Mouse (Mus musculus) ES-E14 (cell line): ENCODE data around the gene Tom1l2. TPM values are rescaled to one million over a fixed set of nuclear protein-coding genes. Genes with fewer than 3 reads are reported as not detected.

Source experiments
- DNase-seq: peaks from one replicate; pipeline ENCODE4 v3.0.0-alpha.2; 2013; ENCODE audit warnings: low read depth, low spot score
- H3K27ac ChIP-seq: 2 replicates; pipeline ENCODE4 v1.5.1; 2012; ENCODE audit warnings: low read depth, mild to moderate bottlenecking, low read length, moderate library complexity, mixed read lengths; ENCODE audit not compliant: poor library complexity, insufficient read depth, severe bottlenecking
- H3K36me3 ChIP-seq: 2 replicates; pipeline ENCODE4 v1.6.1; 2012; ENCODE audit warnings: mild to moderate bottlenecking, low read length, moderate library complexity, mixed read lengths; ENCODE audit not compliant: control insufficient read depth, poor library complexity, insufficient read depth, severe bottlenecking
- H3K4me1 ChIP-seq, 2 experiments: fragments of 150-350 bp in 1 of 2; sonication (generic) in 1 of 2; 2 replicates each; pipeline ENCODE4 v1.6.1; 2012; ENCODE audit warnings: low read length in 2 of 2, mild to moderate bottlenecking in 1 of 2, mixed read lengths in 1 of 2; ENCODE audit not compliant: control insufficient read depth in 2 of 2, insufficient read depth in 2 of 2, poor library complexity in 1 of 2
- H3K4me3 ChIP-seq, 2 experiments: fragments of 150-350 bp in 1 of 2; sonication (generic) in 1 of 2; 2 replicates each; pipeline ENCODE4 v1.5.1; 2012; ENCODE audit warnings: low read length in 2 of 2, low read depth in 1 of 2, mild to moderate bottlenecking in 1 of 2, mixed read lengths in 1 of 2; ENCODE audit not compliant: insufficient read depth in 1 of 2, poor library complexity in 1 of 2, severe bottlenecking in 1 of 2
- H3K9ac ChIP-seq: 2 replicates; pipeline ENCODE4 v1.6.1; 2012; ENCODE audit warnings: low read depth, mild to moderate bottlenecking, low read length, mixed read lengths; ENCODE audit not compliant: poor library complexity, insufficient read depth, severe bottlenecking
- H3K9me3 ChIP-seq: fragments of 150-350 bp; sonication (generic); 2 replicates; pipeline ENCODE4 v1.6.1; 2012; ENCODE audit warnings: low read depth, mild to moderate bottlenecking, low read length; ENCODE audit not compliant: control insufficient read depth, insufficient read depth
- CHD2 ChIP-seq: IDR thresholded peaks from 2 replicates; pipeline ENCODE4 v1.6.1; 2014; ENCODE audit warnings: mild to moderate bottlenecking, low read depth, low read length, inconsistent platforms
- HCFC1 ChIP-seq: IDR thresholded peaks from 2 replicates; pipeline ENCODE4 v1.6.1; 2012; ENCODE audit warnings: low read length, inconsistent platforms, borderline replicate concordance; ENCODE audit not compliant: insufficient read depth
- MAFK ChIP-seq: IDR thresholded peaks from 2 replicates; pipeline ENCODE4 v1.6.1; 2014; ENCODE audit warnings: mild to moderate bottlenecking, low read depth, low read length, inconsistent platforms; ENCODE audit not compliant: insufficient read depth
- ZC3H11A ChIP-seq: IDR thresholded peaks from 2 replicates; pipeline ENCODE4 v1.6.1; 2012; ENCODE audit warnings: low read depth, mild to moderate bottlenecking, inconsistent platforms, low read length, borderline replicate concordance
- ZNF384 ChIP-seq: IDR thresholded peaks from 2 replicates; pipeline ENCODE4 v1.6.1; 2012; ENCODE audit warnings: low read depth, low read length, inconsistent platforms
- in situ Hi-C, 2 experiments: fragments of 600-800 bp; cut with MboI; formaldehyde crosslinking; loops; one replicate each; pipeline ENCODE4 v1.15.1; 2025; ENCODE audit warnings: low sequenced_read_pairs in 2 of 2, inconsistent platforms in 1 of 2; ENCODE audit not compliant: unreplicated experiment in 2 of 2
- total RNA-seq: library from RNA; depleted of rRNA; stranded (reverse); fragments of 300-350 nt; gene quantifications from 2 replicates; pipeline ENCODE4 v1.2.3, GENCODE M21; 2012

Gene Tom1l2
- total RNA-seq, 1 experiment: 10.4 TPM

DNA sequence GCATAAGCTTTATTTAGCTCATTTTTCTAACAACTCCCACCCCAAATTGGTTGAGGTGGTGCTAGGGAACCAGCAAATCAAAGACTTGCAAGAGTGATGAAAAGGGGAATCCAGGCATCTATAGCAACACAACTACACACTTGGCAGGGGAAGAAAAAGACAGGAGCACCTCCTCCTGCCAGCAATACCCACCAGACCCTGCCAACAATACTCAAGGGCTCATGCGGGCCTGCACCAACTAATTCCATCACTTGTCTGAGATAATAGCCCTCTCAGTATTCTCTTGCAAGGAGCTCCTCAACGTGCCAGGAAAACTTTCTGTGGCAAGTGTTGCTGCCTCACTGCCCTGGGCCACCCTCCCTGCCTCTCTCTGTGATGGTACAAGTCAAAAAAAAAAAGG is 49.2 kb downstream of the Tom1l2 start:
- Histone ChIP-seq H3K9ac (no peak overlapping the region), H3K9me3 (no peaks in the 10 kb centered on the region), H3K4me1 (peaks cover 0 to 8% of the 10 kb centered on the region in 2 experiments; a peak in 1 of 4 replicates), H3K4me3 (no peak overlapping the region), H3K27ac (no peak overlapping the region), H3K36me3 (no peaks in the 10 kb centered on the region)
- DNase-seq: no peak
- no peak for TF ChIP-seq HCFC1
- TF ChIP-seq ZC3H11A: no peak
- no peak for TF ChIP-seq MAFK
- no peak for TF ChIP-seq CHD2
- no peak for TF ChIP-seq ZNF384
- in situ Hi-C loops: no loop called here

DNA sequence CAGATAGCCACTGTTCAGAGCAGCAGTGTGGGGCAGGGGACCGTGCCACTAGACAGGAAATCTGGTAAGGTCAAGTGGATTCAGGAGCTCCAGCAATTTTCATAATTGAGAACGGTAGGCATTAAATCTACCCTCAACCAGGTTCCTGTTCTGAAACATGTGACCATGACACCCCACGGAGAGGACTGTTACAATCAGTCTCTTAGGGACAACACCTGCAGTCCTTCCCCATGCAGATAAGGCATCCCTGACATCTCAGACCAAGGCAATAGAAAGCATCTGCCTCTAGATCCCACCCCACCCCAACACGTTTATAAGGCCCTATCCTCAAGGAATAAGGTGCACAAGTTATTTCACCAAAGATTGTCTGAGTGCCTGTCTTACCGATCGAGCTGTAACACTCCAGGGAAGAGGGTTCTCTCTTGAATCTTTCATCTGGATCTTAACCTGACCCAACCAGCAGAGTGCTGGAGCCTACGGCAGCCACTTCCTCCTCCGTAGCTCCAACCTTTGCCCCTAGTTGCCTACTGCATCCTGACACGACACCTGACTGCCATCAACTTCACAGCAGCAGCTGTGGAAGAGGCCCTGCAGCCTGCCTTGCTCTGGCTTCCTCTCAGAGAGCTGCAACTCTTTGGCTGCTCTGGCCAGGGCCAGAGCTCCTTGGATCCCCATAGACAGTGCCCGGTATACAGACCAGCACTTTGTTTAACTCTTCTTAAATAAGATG is 50.2 kb downstream of the Tom1l2 start:
- Histone ChIP-seq H3K4me1 (peaks cover 0 to 11% of the 10 kb centered on the region in 2 experiments; a peak in 1 of 4 replicates), H3K27ac (no peak overlapping the region), H3K9ac (no peak overlapping the region), H3K36me3 (no peaks in the 10 kb centered on the region), H3K9me3 (no peaks in the 10 kb centered on the region), H3K4me3 (no peak overlapping the region)
- DNase-seq: no peak
- no peak for TF ChIP-seq ZNF384
- TF ChIP-seq MAFK: no peak
- no peak for TF ChIP-seq ZC3H11A
- TF ChIP-seq HCFC1: no peak
- TF ChIP-seq CHD2: no peak
- in situ Hi-C loops: no loop called here

DNA sequence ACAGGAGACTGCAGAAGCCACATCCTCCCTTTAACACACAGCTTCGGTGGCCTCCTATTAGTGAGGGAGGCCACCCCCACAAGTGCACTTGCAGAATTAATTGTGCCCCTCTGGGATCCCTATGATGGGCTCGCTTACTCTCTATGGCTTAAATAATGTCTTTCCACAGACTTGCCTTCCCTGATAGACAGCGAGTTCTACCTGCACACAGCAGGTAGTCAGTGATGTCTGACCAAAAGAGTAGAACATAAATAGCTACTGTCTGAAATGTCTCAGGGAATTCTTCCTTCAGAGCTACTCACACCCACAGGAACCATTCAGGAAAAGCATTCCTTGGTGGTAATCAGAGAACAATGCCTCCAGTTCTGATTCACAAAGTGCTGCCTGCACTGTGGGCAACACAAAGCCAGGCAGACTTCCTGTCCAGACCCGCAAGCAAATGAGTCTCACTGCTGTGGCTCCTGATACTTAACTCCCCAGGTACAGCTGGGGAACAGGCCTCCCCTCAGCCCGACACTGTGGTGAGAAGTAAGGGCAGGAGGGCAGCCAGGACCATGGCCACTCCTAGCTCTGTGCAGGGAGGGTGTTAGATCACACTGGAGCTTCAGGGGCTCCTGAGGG is 51.0 kb downstream of the Tom1l2 start:
- Histone ChIP-seq H3K9me3 (no peaks in the 10 kb centered on the region), H3K4me3 (no peak overlapping the region), H3K36me3 (no peaks in the 10 kb centered on the region), H3K9ac (no peak overlapping the region), H3K4me1 (peaks cover 0 to 11% of the 10 kb centered on the region in 2 experiments; a peak in 1 of 4 replicates), H3K27ac (no peak overlapping the region)
- in situ Hi-C loops: no loop called here
- DNase-seq: no peak
- TF ChIP-seq ZC3H11A: no peak
- TF ChIP-seq ZNF384: no peak
- TF ChIP-seq CHD2: no peak
- TF ChIP-seq HCFC1: no peak
- no peak for TF ChIP-seq MAFK

DNA sequence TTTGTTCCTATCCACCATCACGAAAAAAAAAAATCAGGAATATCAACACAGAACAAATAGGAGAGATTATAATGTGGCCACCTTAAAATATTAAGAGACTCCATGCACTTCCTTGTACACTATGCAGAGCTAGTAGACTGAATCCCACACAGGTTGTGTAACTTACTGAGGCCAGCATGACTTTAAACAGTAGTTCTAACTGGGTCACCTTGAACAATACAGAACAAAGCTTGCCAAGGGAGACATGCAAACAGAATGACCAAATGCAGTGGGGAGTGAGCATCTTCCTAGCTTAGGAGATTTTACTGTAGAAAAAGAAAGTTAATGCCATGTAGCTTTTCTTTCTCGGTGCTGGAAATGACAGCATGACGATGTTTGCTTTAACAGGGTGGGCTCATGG is 52.4 kb downstream of the Tom1l2 start:
- in situ Hi-C loops: no loop called here
- no peak for DNase-seq
- peaks cover 0 to 16% of the 10 kb centered on the region in 2 experiments; a peak in 1 of 4 replicates for H3K4me1 ChIP-seq
- TF ChIP-seq MAFK (no peak), ZNF384 (no peak), CHD2 (no peak), HCFC1 (no peak), ZC3H11A (no peak)
- no peak overlapping the region; the same call in 1 of the 2 replicates for H3K27ac ChIP-seq
- H3K36me3 ChIP-seq: peaks cover 2% of the 10 kb centered on the region; the same call in 1 of the 2 replicates
- no peak overlapping the region for H3K4me3 ChIP-seq
- H3K9ac ChIP-seq: no peak overlapping the region
- H3K9me3 ChIP-seq: no peaks in the 10 kb centered on the region
